Mouse (Mus musculus) fat pad, adult 2 months (tissue): ENCODE results near the gene Htt.

Experiments
- DNase-seq: peaks from one replicate; pipeline ENCODE4 v3.0.0-alpha.2; 2011; ENCODE audit warnings: low read depth, low spot score; ENCODE audit errors: extremely low read depth

The Htt gene

GRCm38 (mm10) chr5:34889252-34889651 is 127.7 kb downstream of the Htt start:
- DNase-seq = no peak

GRCm38 (mm10) chr5:34896697-34897453 is 135.3 kb downstream of the Htt start:
- DNase-seq = no peak

- no peak for DNase-seq
These were observed 138.4 kb downstream of the Htt start for GRCm38 (mm10) chr5:34899787-34900469.

- DNase-seq = no peak
These were observed 140.8 kb downstream of the Htt start for GRCm38 (mm10) chr5:34902371-34902770.

GRCm38 (mm10) chr5:34902811-34903385 is 141.4 kb downstream of the Htt start:
- DNase-seq = peak; percentile 95

GRCm38 (mm10) chr5:34904412-34904811 is 142.9 kb downstream of the Htt start:
- DNase-seq = peak; percentile 93

GRCm38 (mm10) chr5:34907230-34907629 is 145.7 kb downstream of the Htt start:
- no peak for DNase-seq

GRCm38 (mm10) chr5:34907910-34908725 is 146.6 kb downstream of the Htt start, which contains the start of gene Msantd1:
TSS of gene Msantd1 (plus strand) at chr5:34908012.
- no peak for DNase-seq

GRCm38 (mm10) chr5:34908726-34909633 is 147.4 kb downstream of the Htt start:
- no peak for DNase-seq

GRCm38 (mm10) chr5:34909634-34910503 is 148.3 kb downstream of the Htt start:
- DNase-seq = no peak

GRCm38 (mm10) chr5:34910504-34910815 is 148.9 kb downstream of the Htt start:
- DNase-seq = no peak

- DNase-seq = no peak
These were observed 154.3 kb downstream of the Htt start for GRCm38 (mm10) chr5:34915801-34916200.

GRCm38 (mm10) chr5:34917234-34917655 is 155.7 kb downstream of the Htt start:
- DNase-seq = no peak

GRCm38 (mm10) chr5:34918785-34919184 is 157.2 kb downstream of the Htt start:
- no peak for DNase-seq

GRCm38 (mm10) chr5:34922531-34922930 is 161.0 kb downstream of the Htt start:
- no peak for DNase-seq

GRCm38 (mm10) chr5:34923920-34924319 is 162.4 kb downstream of the Htt start:
- DNase-seq = no peak

GRCm38 (mm10) chr5:34924519-34924918 is 163.0 kb downstream of the Htt start:
- DNase-seq = no peak

- DNase-seq = no peak
These were observed 166.1 kb downstream of the Htt start for GRCm38 (mm10) chr5:34927648-34928047.
